Mouse (Mus musculus) adrenal gland, postnatal 10 days (tissue): Measurements from ENCODE around the gene Asb6. TPM values are rescaled to one million over a fixed set of nuclear protein-coding genes. Genes with fewer than 3 reads are reported as not detected.

Source experiments
- DNase-seq: peaks from one replicate; pipeline ENCODE4 v3.0.0; 2021; ENCODE audit warnings: mixed read lengths
- total RNA-seq, 2 experiments: library from RNA; stranded (reverse); gene quantifications; 2 replicates each; pipeline ENCODE4 v1.2.3; 2021

Asb6 gene
- total RNA-seq, 2 experiments from 2014 or later = 17.2 to 19.6 TPM

- peak; percentile 86 for DNase-seq
Observed at GRCm38 (mm10) chr2:30796382-30796781, 33.8 kb downstream of the Asb6 start.

GRCm38 (mm10) chr2:30795889-30796275 is 34.3 kb downstream of the Asb6 start:
- peak; percentile 27 for DNase-seq

- DNase-seq = no peak
Observed at GRCm38 (mm10) chr2:30795271-30795888, 34.8 kb downstream of the Asb6 start.

GRCm38 (mm10) chr2:30794179-30795108 is 35.7 kb downstream of the Asb6 start:
- peak; percentile 99 for DNase-seq

GRCm38 (mm10) chr2:30792061-30792460 is 38.1 kb downstream of the Asb6 start:
- DNase-seq = no peak

GRCm38 (mm10) chr2:30787466-30787865 is 42.7 kb downstream of the Asb6 start:
- no peak for DNase-seq

GRCm38 (mm10) chr2:30784078-30784994 is 45.8 kb downstream of the Asb6 start:
- peak; percentile 89 for DNase-seq

GRCm38 (mm10) chr2:30783346-30783745 is 46.8 kb downstream of the Asb6 start:
- DNase-seq = peak; percentile 83

- no peak for DNase-seq
Observed at GRCm38 (mm10) chr2:30782312-30783290, 47.5 kb downstream of the Asb6 start.

GRCm38 (mm10) chr2:30779241-30779640 is 50.9 kb downstream of the Asb6 start:
- DNase-seq = no peak

GRCm38 (mm10) chr2:30778235-30778634 is 51.9 kb downstream of the Asb6 start:
- DNase-seq = no peak

- no peak for DNase-seq
Observed at GRCm38 (mm10) chr2:30777266-30777665, 52.9 kb downstream of the Asb6 start.

- DNase-seq = no peak
Observed at GRCm38 (mm10) chr2:30775955-30776354, 54.2 kb downstream of the Asb6 start.

GRCm38 (mm10) chr2:30773313-30774005 is 56.7 kb downstream of the Asb6 start:
- DNase-seq = no peak

Other genes with a start within 250 kb of the Asb6 start
- 1 to 10 TPM; 1.7 to 3.7 TPM for gene Cstad, start 235.3 kb downstream of the Asb6 start, total RNA-seq
- 1 to 10 TPM in 1 of 2 experiments, under 1 TPM in 1; 0.96 to 1.2 TPM for gene 1700001O22Rik, start 26.7 kb downstream of the Asb6 start, total RNA-seq
- gene Ntmt1, start 22.5 kb downstream of the Asb6 start, total RNA-seq = 10 to 100 TPM; 33.4 to 34.9 TPM
- 1 to 10 TPM; 2.3 to 4.0 TPM for gene Prrx2, start 4.6 kb upstream of the Asb6 start, total RNA-seq
- 10 to 100 TPM in 1 of 2 experiments, 1 to 10 TPM in 1; 9.1 to 12.0 TPM for gene Ptges, start 99.5 kb upstream of the Asb6 start, total RNA-seq
- 10 to 100 TPM; 38.8 to 44.0 TPM for gene Tor1b, start 122.6 kb upstream of the Asb6 start, total RNA-seq
- gene Tor1a, start 137.6 kb upstream of the Asb6 start, total RNA-seq = 10 to 100 TPM; 32.5 to 35.7 TPM
- 10 to 100 TPM; 26.4 to 30.1 TPM for gene BC005624, start 151.9 kb upstream of the Asb6 start, total RNA-seq
- 10 to 100 TPM; 17.6 to 22.5 TPM for gene Usp20, start 151.9 kb upstream of the Asb6 start, total RNA-seq